Mouse (Mus musculus): ENCODE results near the gene Gabrp. TPM values are rescaled to one million over a fixed set of nuclear protein-coding genes. Genes with fewer than 3 reads are reported as not detected.

Gene Gabrp
- polyA plus RNA-seq (2012; rRNA removed) = 0.02 and 0.26 TPM in 2 replicates

GRCm38 (mm10) chr11:33578859-33579258, at the start of gene Gabrp:
Gabrp (minus strand) TSS chr11:33578959.

GRCm38 (mm10) chr11:33598986-33599385, 20.2 kb upstream of the Gabrp start, which contains the start of gene D130052B06Rik:
D130052B06Rik (plus strand) TSS chr11:33599302.

GRCm38 (mm10) chr11:33513376-33513991, 65.3 kb downstream of the Gabrp start, which contains the start of gene Ranbp17:
Ranbp17 (minus strand) TSS chr11:33513746.

Other genes starting within 250 kb of the Gabrp start
- 0.08 and 0.10 TPM in 2 replicates for gene Ranbp17, start 65.2 kb downstream of the Gabrp start, polyA plus RNA-seq (2012; rRNA removed)
- gene D130052B06Rik, start 20.3 kb upstream of the Gabrp start, polyA plus RNA-seq (2012; rRNA removed) = not detected in 2 replicates